Mouse (Mus musculus): ENCODE results near the gene Cdc42ep4. TPM values are rescaled to one million over a fixed set of nuclear protein-coding genes. Genes with fewer than 3 reads are reported as not detected.
A peak's percentile ranks its signal among the peaks of the same experiment; 100 is the strongest.

The Cdc42ep4 gene
- polyA plus RNA-seq, 1 experiment from 2014 or later: 95.8 TPM

DNA sequence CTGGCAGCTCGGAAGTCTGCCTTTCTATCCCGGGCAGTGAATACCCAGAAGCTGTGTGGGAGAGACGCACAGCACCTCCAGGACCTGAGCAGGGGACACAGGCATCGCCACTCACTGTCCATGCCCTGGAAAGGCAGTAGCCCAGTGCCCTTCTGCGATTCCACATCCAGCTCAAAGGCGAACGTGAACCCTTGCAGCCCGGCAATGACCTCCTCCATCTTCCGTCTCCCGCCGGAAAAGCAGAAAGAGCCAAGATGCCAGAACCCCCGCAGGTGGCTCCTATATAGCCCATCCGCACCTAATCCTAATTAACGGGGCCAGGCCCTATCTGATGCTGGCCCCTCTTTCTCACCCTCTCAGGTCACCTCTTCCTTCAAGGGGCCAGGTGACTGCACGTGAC is 42.4 kb downstream of the Cdc42ep4 start:
- Histone ChIP-seq H3K36me3 (no peaks in the 10 kb centered on the region), H3K27me3 (replicated peaks) (peaks cover 10% of the 10 kb centered on the region), H3K9ac (peak overlapping the region; percentile 45; the same call in 1 of the 2 replicates), H3K4me3 (no peak overlapping the region), H3K4me1 (peaks cover 25% of the 10 kb centered on the region), H3K27ac (no peak overlapping the region), H3K4me2 (replicated peaks) (peak overlapping the region; percentile 27; the same call in 1 of the 2 replicates), H3K9me3 (no peaks in the 10 kb centered on the region)
- WGBS: 9% methylated on average over 15 of the region's 15 CpGs
- ATAC-seq (ENCODE audit: low FRiP score, low read depth): peak; percentile 19; the same call in 1 of the 2 replicates

GRCm38 (mm10) chr11:113708629-113709213 is 43.0 kb downstream of the Cdc42ep4 start:
- peaks cover 10% of the 10 kb centered on the region for H3K27me3 ChIP-seq (replicated peaks)
- no peaks in the 10 kb centered on the region for H3K9me3 ChIP-seq
- H3K27ac ChIP-seq: no peak overlapping the region
- peak overlapping the region; percentile 27; the same call in 1 of the 2 replicates for H3K4me2 ChIP-seq (replicated peaks)
- peaks cover 25% of the 10 kb centered on the region for H3K4me1 ChIP-seq
- no peak for ATAC-seq (ENCODE audit: low FRiP score, low read depth)
- H3K36me3 ChIP-seq: no peaks in the 10 kb centered on the region
- H3K4me3 ChIP-seq: no peak overlapping the region
- 49% methylated on average over 19 of the region's 19 CpGs for WGBS
- no peak overlapping the region for H3K9ac ChIP-seq

DNA sequence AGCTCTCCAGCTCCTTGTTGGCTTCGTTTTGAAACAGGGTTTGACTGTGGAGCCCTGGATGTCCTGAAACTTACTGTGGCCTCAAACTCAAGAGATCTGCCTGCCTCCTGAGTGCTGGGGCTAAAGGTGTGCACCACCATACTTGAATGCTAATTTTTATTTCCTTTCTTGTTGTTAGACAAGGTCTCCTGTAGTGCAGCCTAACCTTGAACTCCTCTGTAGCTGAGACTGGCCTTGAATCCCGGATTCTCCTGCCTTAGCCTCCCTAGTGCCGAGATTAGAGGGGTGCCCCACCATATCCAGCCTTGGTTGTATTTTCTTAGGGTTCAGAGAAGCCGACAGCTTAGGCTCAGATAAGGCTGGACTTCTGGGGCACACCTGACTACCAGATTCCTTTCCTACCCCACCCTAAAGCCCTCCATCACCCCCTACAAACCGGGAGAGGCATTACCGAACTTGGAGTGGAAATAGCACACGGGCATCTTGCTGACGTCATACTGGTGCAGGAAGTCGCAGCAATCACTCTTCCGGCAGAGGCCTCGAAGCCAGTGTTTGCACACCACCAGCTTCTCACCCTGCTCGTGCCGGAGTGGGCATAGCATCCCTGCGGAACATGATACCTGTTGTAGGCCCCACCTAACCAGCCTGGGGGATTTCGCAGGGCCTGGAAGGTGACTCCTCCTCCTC is 45.6 kb downstream of the Cdc42ep4 start:
- ATAC-seq (ENCODE audit: low FRiP score, low read depth): no peak
- Histone ChIP-seq H3K4me1 (peaks cover 26% of the 10 kb centered on the region), H3K27me3 (replicated peaks) (peaks cover 10% of the 10 kb centered on the region), H3K27ac (no peak overlapping the region), H3K9ac (no peak overlapping the region), H3K4me3 (no peak overlapping the region), H3K4me2 (replicated peaks) (no peak overlapping the region), H3K36me3 (no peaks in the 10 kb centered on the region), H3K9me3 (no peaks in the 10 kb centered on the region)
- WGBS: 88% methylated on average over 15 of the region's 15 CpGs

GRCm38 (mm10) chr11:113703758-113704157 is 47.9 kb downstream of the Cdc42ep4 start:
- H3K27me3 ChIP-seq (replicated peaks): no peaks in the 10 kb centered on the region; the same call in 1 of the 2 replicates
- no peak overlapping the region for H3K4me3 ChIP-seq
- 45% methylated on average over 5 of the region's 5 CpGs for WGBS
- H3K4me2 ChIP-seq (replicated peaks): no peak overlapping the region
- ATAC-seq (ENCODE audit: low FRiP score, low read depth): no peak
- no peak overlapping the region for H3K27ac ChIP-seq
- peaks cover 3% of the 10 kb centered on the region; the same call in 1 of the 2 replicates for H3K4me1 ChIP-seq
- H3K9ac ChIP-seq: no peak overlapping the region
- H3K9me3 ChIP-seq: no peaks in the 10 kb centered on the region
- peaks cover 6% of the 10 kb centered on the region; the same call in 1 of the 2 replicates for H3K36me3 ChIP-seq

GRCm38 (mm10) chr11:113699643-113700042 is 52.0 kb downstream of the Cdc42ep4 start:
- ATAC-seq (ENCODE audit: low FRiP score, low read depth): no peak
- no peak overlapping the region for H3K9ac ChIP-seq
- peaks cover 41% of the 10 kb centered on the region for H3K36me3 ChIP-seq

DNA sequence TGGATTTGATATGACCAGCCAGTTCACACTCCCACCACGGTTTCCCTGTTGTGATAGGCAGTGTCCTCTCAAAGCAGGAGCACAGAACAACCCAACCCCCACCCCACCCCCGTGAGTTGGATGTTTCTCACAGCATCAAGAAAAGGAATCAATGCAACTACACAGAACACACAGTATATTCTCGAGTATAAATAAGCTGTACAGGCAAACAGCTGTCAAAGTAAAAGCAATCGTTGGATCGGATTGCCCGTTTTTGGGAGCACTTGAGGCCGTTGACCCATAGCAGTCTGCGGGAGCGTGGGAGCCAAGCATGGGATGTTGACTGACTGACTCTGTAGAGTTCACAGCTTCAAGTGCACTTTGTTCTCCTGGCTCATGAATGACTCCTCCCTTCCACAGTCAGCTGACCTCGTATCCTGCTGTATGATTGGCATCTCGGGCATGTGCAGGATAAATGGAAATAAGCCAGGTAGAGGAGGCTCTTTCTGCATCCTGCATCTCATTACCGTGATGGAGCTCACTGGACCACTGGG is 53.6 kb downstream of the Cdc42ep4 start:
- Histone ChIP-seq H3K27me3 (replicated peaks) (no peaks in the 10 kb centered on the region), H3K4me1 (peaks cover 3% of the 10 kb centered on the region; the same call in 1 of the 2 replicates), H3K27ac (no peak overlapping the region), H3K4me2 (replicated peaks) (no peak overlapping the region), H3K4me3 (no peak overlapping the region), H3K9me3 (no peaks in the 10 kb centered on the region), H3K36me3 (peaks cover 56% of the 10 kb centered on the region), H3K9ac (no peak overlapping the region)
- WGBS: 82% methylated on average over 12 of the region's 12 CpGs
- ATAC-seq (ENCODE audit: low FRiP score, low read depth): no peak

More at GRCm38 (mm10) chr11:113699643-113700042, 52.0 kb downstream of the Cdc42ep4 start:
- Histone ChIP-seq H3K27ac (no peak overlapping the region), H3K4me2 (replicated peaks) (no peak overlapping the region), H3K27me3 (replicated peaks) (no peaks in the 10 kb centered on the region), H3K4me1 (peaks cover 3% of the 10 kb centered on the region; the same call in 1 of the 2 replicates), H3K4me3 (no peak overlapping the region), H3K9me3 (no peaks in the 10 kb centered on the region)
- 92% methylated on average over 7 of the region's 7 CpGs for WGBS

DNA sequence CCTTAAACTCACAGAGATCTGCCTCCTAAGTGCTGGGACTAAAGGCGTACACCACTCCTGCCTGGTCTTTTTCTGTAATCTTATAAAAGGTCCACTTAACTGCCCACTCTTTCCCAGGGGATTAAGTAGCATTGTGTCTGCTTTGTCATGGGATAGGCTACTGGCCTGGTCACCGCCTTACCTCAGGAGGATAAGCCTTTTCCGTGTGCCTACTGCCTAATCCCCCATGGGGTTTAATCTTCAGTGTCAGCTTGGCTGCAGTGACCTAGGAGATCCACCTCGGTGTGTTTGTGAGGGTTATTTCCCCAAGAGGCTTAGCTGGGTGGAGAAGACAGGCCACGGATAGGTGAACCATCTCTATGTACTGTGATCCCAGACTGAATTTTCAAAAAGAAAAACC is 54.1 kb downstream of the Cdc42ep4 start:
- Histone ChIP-seq H3K9ac (no peak overlapping the region), H3K36me3 (peaks cover 61% of the 10 kb centered on the region), H3K9me3 (no peaks in the 10 kb centered on the region), H3K4me1 (peaks cover 3% of the 10 kb centered on the region; the same call in 1 of the 2 replicates), H3K27me3 (replicated peaks) (no peaks in the 10 kb centered on the region), H3K27ac (no peak overlapping the region), H3K4me2 (replicated peaks) (no peak overlapping the region), H3K4me3 (no peak overlapping the region)
- WGBS: 82% methylated on average over 5 of the region's 5 CpGs
- no peak for ATAC-seq (ENCODE audit: low FRiP score, low read depth)

DNA sequence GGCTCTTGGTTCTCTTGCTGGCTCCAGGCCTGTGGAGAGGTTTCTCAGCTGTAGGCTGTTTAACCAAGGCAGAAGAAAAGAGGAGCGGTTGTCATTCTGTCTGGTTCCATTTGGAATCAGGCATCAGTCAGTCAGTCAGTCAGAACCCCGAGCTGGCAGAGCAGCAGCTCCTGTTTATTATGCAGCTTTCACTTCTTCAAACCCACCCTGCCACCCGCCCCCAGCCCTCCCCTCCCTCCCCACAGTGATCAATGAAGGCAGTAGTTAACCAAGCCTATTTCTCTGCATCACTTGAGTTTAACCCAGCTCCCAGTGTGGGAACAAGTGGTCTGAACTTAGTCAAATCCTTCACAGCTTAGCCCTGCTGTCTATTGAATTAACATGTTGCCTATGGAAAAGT is 59.8 kb downstream of the Cdc42ep4 start:
- Histone ChIP-seq H3K27me3 (replicated peaks) (no peaks in the 10 kb centered on the region), H3K27ac (no peak overlapping the region), H3K9me3 (no peaks in the 10 kb centered on the region), H3K4me3 (no peak overlapping the region), H3K36me3 (peaks cover 87% of the 10 kb centered on the region), H3K4me2 (replicated peaks) (no peak overlapping the region), H3K9ac (no peak overlapping the region), H3K4me1 (peaks cover 3% of the 10 kb centered on the region)
- 82% methylated on average over 3 of the region's 3 CpGs for WGBS
- ATAC-seq (ENCODE audit: low FRiP score, low read depth): no peak

- Histone ChIP-seq H3K4me2 (replicated peaks) (no peak overlapping the region), H3K27ac (no peak overlapping the region), H3K9ac (no peak overlapping the region), H3K27me3 (replicated peaks) (no peaks in the 10 kb centered on the region), H3K4me1 (peaks cover 8% of the 10 kb centered on the region), H3K9me3 (no peaks in the 10 kb centered on the region), H3K36me3 (peaks cover 82% of the 10 kb centered on the region), H3K4me3 (no peak overlapping the region)
- 92% methylated on average over 5 of the region's 5 CpGs for WGBS
- no peak for ATAC-seq (ENCODE audit: low FRiP score, low read depth)
Measured at GRCm38 (mm10) chr11:113691318-113691717, 60.4 kb downstream of the Cdc42ep4 start.

DNA sequence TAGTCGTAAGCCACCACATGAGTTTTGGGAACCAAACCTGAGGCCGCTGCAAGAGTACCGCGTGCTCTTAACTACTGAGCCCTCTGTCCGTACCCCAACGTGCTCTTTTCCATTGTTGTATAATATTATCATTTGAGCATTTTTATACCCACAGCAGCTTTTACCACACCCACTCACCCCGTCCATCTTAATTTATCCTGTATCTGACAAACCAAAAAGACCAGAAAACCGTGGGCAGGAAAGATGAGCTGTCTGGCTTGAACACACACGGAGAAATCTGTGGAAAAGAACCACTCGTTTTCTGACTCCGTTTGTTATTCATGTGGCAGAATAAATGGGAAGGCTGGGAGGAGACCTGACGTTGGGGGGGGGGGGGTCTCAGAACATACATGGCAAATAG is 61.2 kb downstream of the Cdc42ep4 start:
- Histone ChIP-seq H3K9ac (no peak overlapping the region), H3K9me3 (no peaks in the 10 kb centered on the region), H3K27ac (no peak overlapping the region), H3K27me3 (replicated peaks) (no peaks in the 10 kb centered on the region), H3K36me3 (peaks cover 74% of the 10 kb centered on the region), H3K4me3 (no peak overlapping the region), H3K4me1 (peaks cover 12% of the 10 kb centered on the region), H3K4me2 (replicated peaks) (no peak overlapping the region)
- WGBS: 92% methylated on average over 12 of the region's 12 CpGs
- no peak for ATAC-seq (ENCODE audit: low FRiP score, low read depth)

- no peak overlapping the region for H3K4me3 ChIP-seq
- WGBS: 31% methylated on average over 2 of the region's 2 CpGs
- ATAC-seq (ENCODE audit: low FRiP score, low read depth): no peak
Measured at GRCm38 (mm10) chr11:113687031-113687430, 64.7 kb downstream of the Cdc42ep4 start.

DNA sequence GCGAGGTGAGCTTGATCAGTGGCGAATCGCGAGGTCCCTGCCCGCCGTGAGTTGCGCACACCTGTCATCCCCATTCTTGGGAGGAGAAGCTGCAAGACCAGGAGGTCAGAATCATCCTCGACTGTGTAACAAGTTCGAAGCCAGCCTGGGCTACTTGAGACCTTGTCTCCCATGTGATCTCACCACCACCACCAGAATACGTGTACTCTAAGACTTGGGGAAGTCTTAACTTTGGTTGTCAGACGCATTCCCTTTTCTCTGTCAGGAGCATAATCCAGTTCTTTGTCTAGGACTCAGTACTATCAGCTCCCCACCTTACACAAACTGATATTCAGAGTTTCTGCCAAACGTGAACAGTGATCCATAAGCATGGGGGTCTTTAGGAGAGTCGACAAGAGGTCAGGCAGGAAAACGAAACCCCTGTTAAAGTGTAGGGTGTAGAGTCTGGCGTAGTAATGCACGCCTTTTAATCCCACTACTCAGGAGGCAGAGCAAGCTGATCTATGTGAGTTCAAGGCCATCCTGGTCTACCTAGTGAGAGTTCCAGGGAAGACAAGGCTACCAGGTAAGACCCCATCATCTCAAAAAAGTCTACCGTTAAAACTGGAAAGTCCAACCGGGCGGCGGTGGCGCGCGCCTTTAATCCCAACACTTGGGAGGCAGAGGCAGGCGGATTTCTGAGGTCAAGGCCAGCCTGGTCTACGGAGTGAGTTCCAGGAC is 66.8 kb downstream of the Cdc42ep4 start:
- Histone ChIP-seq H3K4me2 (replicated peaks) (peak overlapping the region; percentile 90), H3K36me3 (peaks cover 22% of the 10 kb centered on the region), H3K4me1 (peaks cover 40% of the 10 kb centered on the region), H3K27me3 (replicated peaks) (no peaks in the 10 kb centered on the region), H3K9me3 (no peaks in the 10 kb centered on the region), H3K27ac (no peak overlapping the region), H3K9ac (peak overlapping the region; percentile 73), H3K4me3 (peak overlapping the region; percentile 87)
- WGBS: 45% methylated on average over 24 of the region's 25 CpGs
- no peak for ATAC-seq (ENCODE audit: low FRiP score, low read depth)

More at GRCm38 (mm10) chr11:113687031-113687430, 64.7 kb downstream of the Cdc42ep4 start:
- Histone ChIP-seq H3K9ac (no peak overlapping the region), H3K27ac (no peak overlapping the region), H3K36me3 (peaks cover 40% of the 10 kb centered on the region), H3K4me1 (peaks cover 33% of the 10 kb centered on the region), H3K4me2 (replicated peaks) (peak overlapping the region; percentile 19; the same call in 1 of the 2 replicates), H3K9me3 (no peaks in the 10 kb centered on the region), H3K27me3 (replicated peaks) (no peaks in the 10 kb centered on the region)
